Mouse (Mus musculus): ENCODE results near the gene Sh3gl3. TPM values are rescaled to one million over a fixed set of nuclear protein-coding genes. Genes with fewer than 3 reads are reported as not detected.

The Sh3gl3 gene
- polyA plus RNA-seq, 1 experiment from 2014 or later = 10.2 TPM

- no peak overlapping the region for H3K9ac ChIP-seq
- no peak overlapping the region for H3K4me3 ChIP-seq (replicated peaks)
- no peak for ATAC-seq (ENCODE audit: insufficient read depth, low FRiP score, low read depth)
- H3K4me2 ChIP-seq = no peak overlapping the region
- H3K9me3 ChIP-seq = no peaks in the 10 kb centered on the region
- WGBS = 70% methylated on average over 9 of the region's 11 CpGs
- no peak overlapping the region for H3K27ac ChIP-seq
- no peaks in the 10 kb centered on the region for H3K27me3 ChIP-seq (replicated peaks)
- 0 out of 2 replicates have a peak, but pooled peaks cover 6% of the 10 kb centered on the region for H3K4me1 ChIP-seq
- H3K36me3 ChIP-seq = no peaks in the 10 kb centered on the region
Measured at GRCm38 (mm10) chr7:82236152-82236898, 62.7 kb downstream of the Sh3gl3 start.

GRCm38 (mm10) chr7:82236899-82237162, 63.2 kb downstream of the Sh3gl3 start:
- ATAC-seq (ENCODE audit: insufficient read depth, low FRiP score, low read depth) = no peak
- H3K36me3 ChIP-seq = no peaks in the 10 kb centered on the region
- H3K4me3 ChIP-seq (replicated peaks) = no peak overlapping the region
- H3K27ac ChIP-seq = no peak overlapping the region
- H3K4me1 ChIP-seq = 0 out of 2 replicates have a peak, but pooled peaks cover 6% of the 10 kb centered on the region
- H3K9ac ChIP-seq = no peak overlapping the region
- H3K9me3 ChIP-seq = no peaks in the 10 kb centered on the region
- no peaks in the 10 kb centered on the region for H3K27me3 ChIP-seq (replicated peaks)
- no peak overlapping the region for H3K4me2 ChIP-seq
- 89% methylated on average over 4 of the region's 4 CpGs for WGBS

- H3K4me1 ChIP-seq = no peaks in the 10 kb centered on the region
- 53% methylated on average over 8 of the region's 8 CpGs for WGBS
- no peak for ATAC-seq (ENCODE audit: insufficient read depth, low FRiP score, low read depth)
Measured at GRCm38 (mm10) chr7:82240424-82241240, 67.0 kb downstream of the Sh3gl3 start.

DNA sequence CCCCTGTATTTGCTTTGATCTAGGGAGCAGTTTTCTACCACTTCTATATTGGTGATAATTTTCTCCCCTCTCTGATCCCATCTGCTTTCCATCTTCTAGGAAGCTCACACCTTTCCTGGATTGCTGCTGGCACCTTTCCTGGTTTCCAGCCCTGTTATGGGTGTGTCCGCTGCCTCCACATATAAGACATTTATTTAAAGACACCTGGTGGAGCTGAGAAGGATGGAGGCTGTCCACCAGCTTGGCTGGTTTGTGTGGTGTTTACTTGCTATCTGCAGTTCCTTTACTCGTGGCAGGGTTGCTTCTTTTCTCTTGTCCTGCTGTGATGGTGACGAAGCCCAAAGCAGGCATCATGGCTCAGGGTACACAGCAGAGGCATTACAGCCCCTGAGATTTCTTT, 71.1 kb downstream of the Sh3gl3 start:
- ATAC-seq (ENCODE audit: insufficient read depth, low FRiP score, low read depth) = no peak
- no peaks in the 10 kb centered on the region for H3K4me1 ChIP-seq
- H3K27me3 ChIP-seq (replicated peaks) = no peaks in the 10 kb centered on the region
- WGBS = 71% methylated on average over 3 of the region's 3 CpGs
- no peak overlapping the region for H3K9ac ChIP-seq
- H3K9me3 ChIP-seq = no peaks in the 10 kb centered on the region
- no peaks in the 10 kb centered on the region for H3K36me3 ChIP-seq
- H3K27ac ChIP-seq = no peak overlapping the region
- H3K4me3 ChIP-seq (replicated peaks) = no peak overlapping the region
- no peak overlapping the region for H3K4me2 ChIP-seq

More at GRCm38 (mm10) chr7:82240424-82241240, 67.0 kb downstream of the Sh3gl3 start:
- Histone ChIP-seq H3K27ac (no peak overlapping the region), H3K36me3 (no peaks in the 10 kb centered on the region), H3K4me3 (replicated peaks) (no peak overlapping the region), H3K9me3 (no peaks in the 10 kb centered on the region), H3K27me3 (replicated peaks) (no peaks in the 10 kb centered on the region), H3K4me2 (no peak overlapping the region), H3K9ac (no peak overlapping the region)

GRCm38 (mm10) chr7:82248953-82249695, 75.5 kb downstream of the Sh3gl3 start:
- Histone ChIP-seq H3K36me3 (no peaks in the 10 kb centered on the region), H3K4me3 (replicated peaks) (no peak overlapping the region), H3K9me3 (no peaks in the 10 kb centered on the region), H3K27ac (no peak overlapping the region), H3K27me3 (replicated peaks) (no peaks in the 10 kb centered on the region), H3K4me2 (no peak overlapping the region), H3K9ac (no peak overlapping the region), H3K4me1 (no peaks in the 10 kb centered on the region)
- ATAC-seq (ENCODE audit: insufficient read depth, low FRiP score, low read depth) = no peak
- WGBS = 63% methylated on average over 10 of the region's 10 CpGs

DNA sequence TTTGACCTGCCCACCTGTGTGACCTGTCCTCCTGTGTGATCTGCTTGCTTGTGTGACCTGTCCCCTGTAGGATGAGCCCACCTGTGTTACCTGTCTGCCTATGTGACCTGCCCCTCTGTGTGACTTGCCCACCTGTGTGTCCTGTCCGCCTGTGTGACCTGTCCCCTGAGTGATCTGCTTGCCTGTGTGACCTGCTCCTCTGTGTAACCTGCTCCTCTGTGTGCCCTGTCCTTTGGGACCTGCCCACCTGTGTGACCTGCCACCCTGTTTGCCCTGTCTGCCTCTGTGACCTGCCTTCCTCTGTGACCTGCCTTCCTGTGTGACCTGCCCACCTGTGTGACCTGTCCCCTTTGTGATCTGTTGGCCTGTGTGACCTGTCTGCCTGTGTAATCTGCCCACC, 79.7 kb downstream of the Sh3gl3 start:
- 71% methylated on average over 1 of the region's 1 CpGs for WGBS
- no peak for ATAC-seq (ENCODE audit: insufficient read depth, low FRiP score, low read depth)
- H3K36me3 ChIP-seq = no peaks in the 10 kb centered on the region

GRCm38 (mm10) chr7:82256936-82257335, 83.3 kb downstream of the Sh3gl3 start:
- H3K9ac ChIP-seq = no peak overlapping the region
- no peaks in the 10 kb centered on the region for H3K27me3 ChIP-seq (replicated peaks)
- H3K9me3 ChIP-seq = no peaks in the 10 kb centered on the region
- H3K36me3 ChIP-seq = no peaks in the 10 kb centered on the region
- H3K27ac ChIP-seq = no peak overlapping the region
- no peak overlapping the region for H3K4me2 ChIP-seq
- no peak for ATAC-seq (ENCODE audit: insufficient read depth, low FRiP score, low read depth)
- 73% methylated on average over 6 of the region's 6 CpGs for WGBS
- H3K4me1 ChIP-seq = no peaks in the 10 kb centered on the region
- no peak overlapping the region for H3K4me3 ChIP-seq (replicated peaks)

More for the DNA sequence above, 79.7 kb downstream of the Sh3gl3 start:
- Histone ChIP-seq H3K27ac (no peak overlapping the region), H3K4me2 (no peak overlapping the region), H3K27me3 (replicated peaks) (no peaks in the 10 kb centered on the region), H3K4me1 (no peaks in the 10 kb centered on the region), H3K9ac (no peak overlapping the region), H3K4me3 (replicated peaks) (no peak overlapping the region), H3K9me3 (no peaks in the 10 kb centered on the region)

DNA sequence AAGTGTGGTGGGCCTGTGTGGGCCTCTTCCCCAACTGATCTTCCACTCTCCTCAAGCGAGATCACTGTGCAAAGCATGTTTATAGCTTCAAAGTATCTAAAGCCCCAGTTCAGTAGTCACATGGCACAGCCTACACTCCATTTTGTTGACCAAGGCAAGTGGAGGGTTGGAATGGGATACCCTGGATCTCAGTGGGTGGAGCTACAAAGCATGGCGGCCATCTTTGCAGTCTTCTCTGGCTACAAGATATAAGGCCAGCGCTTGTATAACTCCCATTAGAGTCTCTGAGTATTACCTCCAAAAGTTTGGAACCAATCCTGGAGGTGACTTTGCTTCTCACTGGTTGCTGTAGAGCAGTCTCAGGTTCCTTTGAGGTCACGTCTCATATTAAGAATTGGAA, 83.9 kb downstream of the Sh3gl3 start:
- Histone ChIP-seq H3K9me3 (no peaks in the 10 kb centered on the region), H3K27me3 (replicated peaks) (no peaks in the 10 kb centered on the region), H3K4me1 (no peaks in the 10 kb centered on the region), H3K27ac (no peak overlapping the region), H3K36me3 (no peaks in the 10 kb centered on the region), H3K9ac (no peak overlapping the region), H3K4me2 (no peak overlapping the region), H3K4me3 (replicated peaks) (no peak overlapping the region)
- 90% methylated on average over 4 of the region's 4 CpGs for WGBS
- ATAC-seq (ENCODE audit: insufficient read depth, low FRiP score, low read depth) = no peak

GRCm38 (mm10) chr7:82260210-82260609, 86.6 kb downstream of the Sh3gl3 start:
- no peak overlapping the region for H3K9ac ChIP-seq
- H3K4me2 ChIP-seq = no peak overlapping the region
- no peaks in the 10 kb centered on the region for H3K4me1 ChIP-seq
- ATAC-seq (ENCODE audit: insufficient read depth, low FRiP score, low read depth) = no peak
- H3K36me3 ChIP-seq = no peaks in the 10 kb centered on the region
- H3K9me3 ChIP-seq = no peaks in the 10 kb centered on the region
- H3K27ac ChIP-seq = no peak overlapping the region
- 74% methylated on average over 6 of the region's 6 CpGs for WGBS
- H3K27me3 ChIP-seq (replicated peaks) = no peaks in the 10 kb centered on the region
- H3K4me3 ChIP-seq (replicated peaks) = no peak overlapping the region

DNA sequence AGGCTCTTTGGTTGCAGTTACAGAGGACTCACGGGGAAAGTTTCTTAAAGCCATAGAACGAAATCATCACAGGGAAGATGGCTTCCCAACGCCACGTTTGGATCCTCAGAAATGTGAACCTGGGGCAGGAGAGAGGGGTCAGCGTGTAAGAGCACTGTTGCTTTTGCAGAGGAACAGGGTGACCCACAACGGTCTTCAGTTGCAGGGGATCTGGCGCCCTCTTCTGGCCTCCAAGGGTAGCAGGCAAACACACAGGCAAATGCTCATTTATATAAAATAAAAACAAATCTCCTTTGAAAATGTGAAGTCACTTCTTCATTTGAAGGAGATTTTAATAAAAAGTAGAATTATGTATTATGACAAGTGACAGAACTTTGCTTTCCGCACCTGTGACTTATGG, 89.5 kb downstream of the Sh3gl3 start:
- no peak overlapping the region for H3K4me3 ChIP-seq (replicated peaks)
- no peak overlapping the region for H3K4me2 ChIP-seq
- H3K4me1 ChIP-seq = no peaks in the 10 kb centered on the region
- no peak for ATAC-seq (ENCODE audit: insufficient read depth, low FRiP score, low read depth)
- H3K27ac ChIP-seq = no peak overlapping the region
- WGBS = 22% methylated on average over 8 of the region's 8 CpGs
- no peaks in the 10 kb centered on the region for H3K9me3 ChIP-seq
- H3K9ac ChIP-seq = no peak overlapping the region
- H3K27me3 ChIP-seq (replicated peaks) = no peaks in the 10 kb centered on the region
- H3K36me3 ChIP-seq = no peaks in the 10 kb centered on the region

DNA sequence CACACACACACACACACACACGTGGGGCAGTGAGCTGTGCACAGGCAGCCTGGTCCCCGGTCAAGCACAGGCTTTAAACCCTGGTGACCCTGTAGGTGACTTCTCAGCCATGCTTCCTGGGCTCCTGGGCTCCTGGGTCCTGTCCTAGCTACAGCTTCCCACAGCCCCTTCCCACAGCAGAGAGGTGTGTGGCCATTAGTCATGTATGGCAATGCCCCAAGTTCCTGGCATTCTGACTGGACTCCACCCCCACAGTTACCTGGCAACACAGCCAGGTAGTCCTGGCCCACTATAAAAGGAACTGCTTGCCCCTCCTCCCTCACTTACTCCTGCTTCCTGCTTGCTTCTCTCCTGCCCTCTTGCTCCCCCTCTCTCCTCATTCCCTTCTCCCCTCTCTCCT, 90.5 kb downstream of the Sh3gl3 start:
- no peak overlapping the region for H3K4me3 ChIP-seq (replicated peaks)
- H3K27me3 ChIP-seq (replicated peaks) = no peaks in the 10 kb centered on the region
- no peaks in the 10 kb centered on the region for H3K36me3 ChIP-seq
- WGBS = 60% methylated on average over 2 of the region's 2 CpGs
- H3K9ac ChIP-seq = no peak overlapping the region
- no peak overlapping the region for H3K4me2 ChIP-seq
- H3K27ac ChIP-seq = no peak overlapping the region
- ATAC-seq (ENCODE audit: insufficient read depth, low FRiP score, low read depth) = peak; percentile 60; the same call in 1 of the 2 replicates
- H3K9me3 ChIP-seq = no peaks in the 10 kb centered on the region
- no peaks in the 10 kb centered on the region for H3K4me1 ChIP-seq

DNA sequence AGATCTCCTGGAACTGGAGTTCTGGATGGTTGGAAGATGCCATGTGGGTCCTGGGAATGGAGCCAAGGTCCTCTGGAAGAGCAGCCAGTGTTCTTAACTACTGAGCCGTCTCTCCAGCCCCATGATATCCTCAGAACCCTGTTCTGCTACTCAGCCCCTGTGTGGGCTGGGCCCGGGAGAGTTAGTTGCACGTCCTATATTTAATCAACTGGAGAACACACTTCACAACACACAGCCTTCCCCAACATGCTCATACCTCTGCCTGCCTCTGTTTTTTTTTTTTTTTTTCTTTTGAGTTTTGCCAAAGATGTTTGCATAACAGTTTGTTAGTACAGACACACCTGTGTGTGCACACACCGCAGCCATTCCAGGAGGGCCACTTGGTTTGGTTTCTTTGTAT, 91.7 kb downstream of the Sh3gl3 start:
- no peak overlapping the region for H3K27ac ChIP-seq
- H3K4me3 ChIP-seq (replicated peaks) = no peak overlapping the region
- H3K4me2 ChIP-seq = no peak overlapping the region
- H3K9me3 ChIP-seq = no peaks in the 10 kb centered on the region
- H3K4me1 ChIP-seq = no peaks in the 10 kb centered on the region
- ATAC-seq (ENCODE audit: insufficient read depth, low FRiP score, low read depth) = no peak
- H3K27me3 ChIP-seq (replicated peaks) = no peaks in the 10 kb centered on the region
- WGBS = 49% methylated on average over 4 of the region's 4 CpGs
- no peak overlapping the region for H3K9ac ChIP-seq
- no peaks in the 10 kb centered on the region for H3K36me3 ChIP-seq

All from stomach, embryonic 15.5 days (tissue).